Mouse (Mus musculus) MEL (cell line): ENCODE data around the gene N4bp2l1. TPM values are rescaled to one million over a fixed set of nuclear protein-coding genes. Genes with fewer than 3 reads are reported as not detected.

Source experiments
- DNase-seq: peaks from one replicate; pipeline ENCODE4 v3.0.0; 2011; ENCODE audit warnings: low read depth, low spot score
- H3K27ac ChIP-seq: 2 replicates; pipeline ENCODE4 v1.5.1; 2012; ENCODE audit warnings: low read depth, mild to moderate bottlenecking, control low read depth, low read length, moderate library complexity; ENCODE audit not compliant: control insufficient read depth
- H3K27me3 ChIP-seq, 2 experiments: fragments of 150-350 bp in 1 of 2; sonication (generic) in 1 of 2; 2 replicates each; pipeline ENCODE4 v1.6.1; 2012; ENCODE audit warnings: low read length in 2 of 2, mild to moderate bottlenecking in 2 of 2, improper control_type of control experiment in 1 of 2, moderate library complexity in 1 of 2; ENCODE audit not compliant: insufficient read depth in 2 of 2, control insufficient read depth in 1 of 2
- H3K36me3 ChIP-seq, 2 experiments: 2 replicates each; pipeline ENCODE4 v1.6.1; 2012 to 2014; ENCODE audit warnings: low read length in 2 of 2, improper control_type of control experiment in 1 of 2, inconsistent platforms in 1 of 2, mild to moderate bottlenecking in 1 of 2; ENCODE audit not compliant: insufficient read depth in 2 of 2, control insufficient read depth in 1 of 2
- H3K4me1 ChIP-seq, 2 experiments: fragments of 150-350 bp in 1 of 2; sonication (generic) in 1 of 2; 2 replicates each; pipeline ENCODE4 v1.6.1; 2012; ENCODE audit warnings: low read length in 2 of 2, improper control_type of control experiment in 1 of 2, mild to moderate bottlenecking in 1 of 2; ENCODE audit not compliant: insufficient read depth in 2 of 2, control insufficient read depth in 1 of 2
- H3K4me3 ChIP-seq, 2 experiments: fragments of 150-350 bp in 1 of 2; sonication (generic) in 1 of 2; 2 replicates each; pipeline ENCODE4 v1.5.1; 2012; ENCODE audit warnings: low read depth in 2 of 2, low read length in 2 of 2, mild to moderate bottlenecking in 2 of 2, moderate library complexity in 2 of 2, control low read depth in 1 of 2, improper control_type of control experiment in 1 of 2; ENCODE audit not compliant: control insufficient read depth in 1 of 2, insufficient read depth in 1 of 2
- H3K79me2 ChIP-seq: 2 replicates; pipeline ENCODE4 v1.6.1; 2012; ENCODE audit warnings: mild to moderate bottlenecking, low read length, moderate library complexity; ENCODE audit not compliant: control insufficient read depth, poor library complexity, insufficient read depth
- H3K9ac ChIP-seq: 2 replicates; pipeline ENCODE4 v1.6.1; 2012; ENCODE audit warnings: low read depth, mild to moderate bottlenecking, control low read depth, low read length, moderate library complexity; ENCODE audit not compliant: control insufficient read depth, poor library complexity, severe bottlenecking
- H3K9me3 ChIP-seq: fragments of 150-350 bp; sonication (generic); replicated peaks from 2 replicates; pipeline ENCODE4 v1.6.1; 2012; ENCODE audit warnings: mild to moderate bottlenecking, low read length, improper control_type of control experiment, moderate library complexity; ENCODE audit not compliant: insufficient read depth
- BHLHE40 ChIP-seq: IDR thresholded peaks from 2 replicates; pipeline ENCODE4 v1.6.1; 2012; ENCODE audit warnings: low read depth, mild to moderate bottlenecking, inconsistent platforms, low read length, improper control_type of control experiment, borderline replicate concordance
- CHD1 ChIP-seq: IDR thresholded peaks from 2 replicates; pipeline ENCODE4 v1.6.1; 2012; ENCODE audit warnings: low read depth, mild to moderate bottlenecking, inconsistent platforms, low read length, improper control_type of control experiment
- CHD2 ChIP-seq: IDR thresholded peaks from 2 replicates; pipeline ENCODE4 v1.6.1; 2011; ENCODE audit warnings: low read length, improper control_type of control experiment
- CTCF ChIP-seq, 3 experiments: IDR thresholded peaks in 2 of 3; conservative IDR thresholded peaks in 1 of 3; 2 replicates each; pipeline ENCODE4 v1.5.1; 2011 to 2012; ENCODE audit warnings: low read length in 3 of 3, low read depth in 2 of 3, mild to moderate bottlenecking in 2 of 3, improper control_type of control experiment in 1 of 3, inconsistent platforms in 1 of 3, mixed read lengths in 1 of 3, moderate library complexity in 1 of 3; ENCODE audit not compliant: control insufficient read depth in 1 of 3, insufficient read depth in 1 of 3, poor library complexity in 1 of 3, severe bottlenecking in 1 of 3
- ELF1 ChIP-seq: IDR thresholded peaks from 2 replicates; pipeline ENCODE4 v1.6.1; 2014; ENCODE audit warnings: low read depth, mild to moderate bottlenecking, inconsistent platforms, low read length, improper control_type of control experiment, moderate library complexity
- EP300 ChIP-seq, 2 experiments: IDR thresholded peaks; 2 replicates each; pipeline ENCODE4 v1.6.1; 2011; ENCODE audit warnings: improper control_type of control experiment in 2 of 2, low read length in 2 of 2, low read depth in 1 of 2, mild to moderate bottlenecking in 1 of 2
- ETS1 ChIP-seq: IDR thresholded peaks from 2 replicates; pipeline ENCODE4 v1.6.1; 2012; ENCODE audit warnings: low read depth, mild to moderate bottlenecking, inconsistent platforms, low read length, improper control_type of control experiment, moderate library complexity
- GABPA ChIP-seq: IDR thresholded peaks from 2 replicates; pipeline ENCODE4 v1.6.1; 2012; ENCODE audit warnings: low read depth, mild to moderate bottlenecking, inconsistent platforms, low read length, improper control_type of control experiment, moderate library complexity
- GATA1 ChIP-seq: IDR thresholded peaks from 2 replicates; pipeline ENCODE4 v1.6.1; 2011; ENCODE audit warnings: low read depth, low read length, improper control_type of control experiment
- HCFC1 ChIP-seq: IDR thresholded peaks from 2 replicates; pipeline ENCODE4 v1.6.1; 2012; ENCODE audit warnings: low read depth, mild to moderate bottlenecking, inconsistent platforms, low read length, improper control_type of control experiment, moderate library complexity
- JUND ChIP-seq: IDR thresholded peaks from 2 replicates; pipeline ENCODE4 v1.6.1; 2011; ENCODE audit warnings: low read depth, mild to moderate bottlenecking, improper control_type of control experiment, low read length
- KAT2A ChIP-seq: conservative IDR thresholded peaks from 2 replicates; pipeline ENCODE4 v1.6.1; 2012; ENCODE audit warnings: low read depth, low read length, improper control_type of control experiment, inconsistent platforms
- MAX ChIP-seq: IDR thresholded peaks from 2 replicates; pipeline ENCODE4 v1.6.1; 2011; ENCODE audit warnings: low read length, improper control_type of control experiment
- MEF2A ChIP-seq: IDR thresholded peaks from 2 replicates; pipeline ENCODE4 v1.6.1; 2014; ENCODE audit warnings: low read depth, mild to moderate bottlenecking, inconsistent platforms, low read length, improper control_type of control experiment; ENCODE audit not compliant: poor library complexity, insufficient replicate concordance, severe bottlenecking; ENCODE audit errors: extremely low read depth
- MXI1 ChIP-seq: IDR thresholded peaks from 2 replicates; pipeline ENCODE4 v1.6.1; 2011; ENCODE audit warnings: mild to moderate bottlenecking, low read depth, low read length, improper control_type of control experiment
- MYB ChIP-seq: IDR thresholded peaks from 2 replicates; pipeline ENCODE4 v1.6.1; 2011; ENCODE audit warnings: mild to moderate bottlenecking, low read depth, low read length, improper control_type of control experiment
- MYC ChIP-seq: IDR thresholded peaks from 2 replicates; pipeline ENCODE4 v1.6.1; 2011; ENCODE audit warnings: low read depth, mild to moderate bottlenecking, low read length, improper control_type of control experiment, moderate library complexity
- NELFE ChIP-seq: IDR thresholded peaks from 2 replicates; pipeline ENCODE4 v1.6.1; 2011; ENCODE audit warnings: low read depth, low read length, improper control_type of control experiment
- POLR2A ChIP-seq, 2 experiments: IDR thresholded peaks; 2 replicates each; pipeline ENCODE4 v1.6.1; 2011 to 2012; ENCODE audit warnings: low read length in 2 of 2, mild to moderate bottlenecking in 2 of 2, control low read depth in 1 of 2, improper control_type of control experiment in 1 of 2, low read depth in 1 of 2, moderate library complexity in 1 of 2; ENCODE audit not compliant: control insufficient read depth in 1 of 2, insufficient read depth in 1 of 2, poor library complexity in 1 of 2
- POLR2AphosphoS2 ChIP-seq: IDR thresholded peaks from 2 replicates; pipeline ENCODE4 v1.6.1; 2011; ENCODE audit warnings: low read length, improper control_type of control experiment
- POLR2AphosphoS5 ChIP-seq: IDR thresholded peaks from 2 replicates; pipeline ENCODE4 v1.6.1; 2012; ENCODE audit warnings: low read depth, borderline replicate concordance, mild to moderate bottlenecking, inconsistent platforms, low read length, moderate library complexity, mixed read lengths
- RAD21 ChIP-seq: IDR thresholded peaks from 2 replicates; pipeline ENCODE4 v1.6.1; 2011; ENCODE audit warnings: mild to moderate bottlenecking, low read depth, low read length, improper control_type of control experiment
- RCOR1 ChIP-seq: IDR thresholded peaks from 2 replicates; pipeline ENCODE4 v1.6.1; 2012; ENCODE audit warnings: low read depth, mild to moderate bottlenecking, inconsistent platforms, low read length, improper control_type of control experiment
- SIN3A ChIP-seq: IDR thresholded peaks from 2 replicates; pipeline ENCODE4 v1.6.1; 2012; ENCODE audit warnings: low read length, improper control_type of control experiment, inconsistent platforms
- TBP ChIP-seq: IDR thresholded peaks from 2 replicates; pipeline ENCODE4 v1.8.0; 2011; ENCODE audit warnings: low read depth, low read length, improper control_type of control experiment
- USF1 ChIP-seq: IDR thresholded peaks from 2 replicates; pipeline ENCODE4 v1.6.1; 2014; ENCODE audit warnings: low read depth, mild to moderate bottlenecking, inconsistent platforms, low read length, improper control_type of control experiment, moderate library complexity
- ZC3H11A ChIP-seq: IDR thresholded peaks from 2 replicates; pipeline ENCODE4 v1.6.1; 2012; ENCODE audit warnings: low read depth, mild to moderate bottlenecking, inconsistent platforms, low read length, improper control_type of control experiment
- ZKSCAN1 ChIP-seq: IDR thresholded peaks from 2 replicates; pipeline ENCODE4 v1.6.1; 2012; ENCODE audit warnings: low read depth, mild to moderate bottlenecking, inconsistent platforms, low read length, improper control_type of control experiment, moderate library complexity
- ZMIZ1 ChIP-seq: IDR thresholded peaks from 2 replicates; pipeline ENCODE4 v1.6.1; 2012; ENCODE audit warnings: low read depth, mild to moderate bottlenecking, inconsistent platforms, low read length, improper control_type of control experiment, moderate library complexity
- ZNF384 ChIP-seq: IDR thresholded peaks from 2 replicates; pipeline ENCODE4 v1.6.1; 2012; ENCODE audit warnings: low read depth, mild to moderate bottlenecking, inconsistent platforms, low read length, improper control_type of control experiment
- polyA plus RNA-seq, 2 experiments: library from polyadenylated mRNA; stranded (reverse) in 1 of 2; unstranded in 1 of 2; fragments of >175 nt in 1 of 2; fragments of >200 nt in 1 of 2; gene quantifications; 2 replicates each; pipeline versions ENCODE4 v1.2.1 to v1.2.4; 2012; ENCODE audit warnings: low replicate concordance in 2 of 2, low read depth in 1 of 2; ENCODE audit not compliant: insufficient read length in 2 of 2, insufficient read depth in 1 of 2, missing spikeins in 1 of 2
- total RNA-seq: library from RNA; depleted of rRNA; stranded (reverse); fragments of 300-350 nt; gene quantifications from 2 replicates; pipeline ENCODE4 v1.2.3, GENCODE M21; 2012

N4bp2l1 gene
- total and polyA plus RNA-seq, 3 experiments: 2.6 to 15.0 TPM; not detected in 1

DNA sequence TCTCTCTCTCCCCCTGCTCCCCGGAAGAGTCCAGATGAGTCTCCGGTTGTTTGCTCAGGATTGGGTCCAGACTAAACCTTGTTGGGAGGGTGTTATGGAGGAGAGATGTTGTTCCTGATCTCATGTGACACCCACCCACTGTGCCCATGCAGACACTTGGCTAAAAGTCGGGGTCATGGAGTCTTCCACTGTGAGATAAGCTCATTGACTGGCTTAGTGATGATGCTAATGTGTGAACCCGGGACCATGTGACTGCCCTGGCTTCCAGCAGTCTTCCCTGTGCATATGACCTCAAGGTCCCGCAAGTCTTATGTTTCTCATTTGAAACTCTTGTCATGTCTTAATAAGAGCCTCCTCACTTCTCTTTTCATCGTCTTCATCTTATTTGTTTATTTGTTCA is 15.8 kb downstream of the N4bp2l1 start:
- peaks cover 38 to 48% of the 10 kb centered on the region in 2 experiments for H3K4me1 ChIP-seq

DNA sequence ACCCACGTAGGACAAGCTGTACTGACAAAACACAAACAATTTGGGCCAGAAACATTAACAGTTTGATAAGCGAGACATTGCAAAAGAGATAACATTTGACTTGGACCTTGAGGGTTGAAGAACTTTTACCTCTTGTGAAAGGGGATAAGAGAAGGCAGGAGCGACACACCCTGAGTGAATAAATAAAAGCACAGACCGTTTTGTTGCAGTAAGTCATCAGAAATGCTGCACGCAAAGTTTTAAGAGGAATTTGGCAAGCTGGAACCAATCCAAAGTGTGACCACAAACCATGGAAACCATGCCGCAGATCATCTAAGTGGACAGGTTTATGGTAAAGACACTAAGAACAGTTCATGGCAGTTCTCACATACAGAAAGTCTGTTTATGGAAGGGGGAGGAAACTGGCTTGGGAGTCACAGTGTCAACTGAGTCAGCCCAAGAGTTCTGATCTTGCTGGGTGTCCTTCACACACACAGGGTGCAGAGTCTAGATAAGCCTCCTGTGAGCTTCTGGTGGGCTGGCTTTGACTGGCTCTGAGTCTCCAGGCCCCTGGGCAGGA is 18.3 kb downstream of the N4bp2l1 start:
- DNase-seq: peak; percentile 93
- Histone ChIP-seq H3K4me3 (peak overlapping the region; percentile 4 to 19), H3K79me2 (no peaks in the 10 kb centered on the region), H3K36me3 (peaks cover 0 to 25% of the 10 kb centered on the region in 2 experiments; a peak in 2 of 4 replicates), H3K9ac (peak overlapping the region; percentile 4), H3K27ac (peak overlapping the region; percentile 62), H3K4me1 (peaks cover 30 to 35% of the 10 kb centered on the region in 2 experiments), H3K9me3 (no peaks in the 10 kb centered on the region), H3K27me3 (no peaks in the 10 kb centered on the region)
- TF ChIP-seq POLR2AphosphoS5 (no peak), HCFC1 (no peak; the same call in 1 of the 2 replicates), SIN3A (peak; percentile 94), RCOR1 (peak; percentile 59; the same call in 1 of the 2 replicates), BHLHE40 (peak; percentile 10; the same call in 1 of the 2 replicates), ZKSCAN1 (peak; percentile 32; the same call in 1 of the 2 replicates), GABPA (no peak), POLR2AphosphoS2 (no peak), KAT2A (no peak), MEF2A (no peak), JUND (no peak), NELFE (no peak), CHD2 (no peak; the same call in 1 of the 2 replicates), MAX (peak; percentile 29; the same call in 1 of the 2 replicates), GATA1 (peak; percentile 80), EP300 (IDR thresholded peaks at IDR 0.05; ENCODE audit: low read depth in 1 of 2, low read length in 2 of 2) (peak; percentile 53 to 57), ZNF384 (no peak), ETS1 (peak; percentile 81), RAD21 (no peak), TBP (no peak), ZMIZ1 (no peak; the same call in 1 of the 2 replicates), POLR2A (IDR thresholded peaks at IDR 0.05; ENCODE audit: control insufficient read depth in 1 of 2, insufficient read depth in 1 of 2, low read depth in 1 of 2, low read length in 2 of 2, poor library complexity in 1 of 2) (no peak), USF1 (no peak), CTCF (IDR thresholded peaks at IDR 0.05 in 2 of 3, conservative IDR thresholded peaks at IDR 0.05 in 1 of 3; ENCODE audit: control insufficient read depth in 1 of 3, insufficient read depth in 1 of 3, low read depth in 2 of 3, low read length in 3 of 3, poor library complexity in 1 of 3, severe bottlenecking in 1 of 3) (no peak), MYB (peak; percentile 62), ELF1 (no peak), MXI1 (peak; percentile 78), ZC3H11A (peak; percentile 21; the same call in 1 of the 2 replicates), MYC (peak; percentile 11; the same call in 1 of the 2 replicates), CHD1 (0 out of 2 replicates have a peak, but pooled peaks have one; percentile 29)

More for the DNA sequence above, 15.8 kb downstream of the N4bp2l1 start:
- no peak for DNase-seq
- no peak overlapping the region for H3K9ac ChIP-seq
- no peak overlapping the region for H3K4me3 ChIP-seq
- H3K79me2 ChIP-seq: no peaks in the 10 kb centered on the region
- no peaks in the 10 kb centered on the region for H3K27me3 ChIP-seq
- H3K9me3 ChIP-seq: no peaks in the 10 kb centered on the region
- no peak overlapping the region for H3K27ac ChIP-seq
- TF ChIP-seq KAT2A (no peak), USF1 (peak; percentile 56; the same call in 1 of the 2 replicates), CTCF (IDR thresholded peaks at IDR 0.05 in 2 of 3, conservative IDR thresholded peaks at IDR 0.05 in 1 of 3; ENCODE audit: control insufficient read depth in 1 of 3, insufficient read depth in 1 of 3, low read depth in 2 of 3, low read length in 3 of 3, poor library complexity in 1 of 3, severe bottlenecking in 1 of 3) (no peak)
- H3K36me3 ChIP-seq: peaks cover 0 to 29% of the 10 kb centered on the region in 2 experiments; a peak in 2 of 4 replicates
